Mouse (Mus musculus) embryonic facial prominence, embryonic 12.5 days (tissue): ENCODE measurements around the gene Dlgap3. TPM values are rescaled to one million over a fixed set of nuclear protein-coding genes. Genes with fewer than 3 reads are reported as not detected.

Source experiments
- ATAC-seq: fragments of 200-750 bp; cut with Nextera tagmentation; 2 replicates; pipeline ENCODE4 v1.8.0; 2017; ENCODE audit not compliant: insufficient number of reproducible peaks, insufficient read depth, low FRiP score, low TSS enrichment
- H3K27ac ChIP-seq: fragments of 300-500 bp; sonication (generic); 2 replicates; pipeline ENCODE4 v1.5.1; 2016; ENCODE audit warnings: mild to moderate bottlenecking
- H3K27me3 ChIP-seq: fragments of 300-500 bp; sonication (generic); 2 replicates; pipeline ENCODE4 v1.6.1; 2016; ENCODE audit warnings: mild to moderate bottlenecking, moderate library complexity
- H3K36me3 ChIP-seq: fragments of 300-500 bp; sonication (generic); 2 replicates; pipeline ENCODE4 v1.6.1; 2016; ENCODE audit warnings: mild to moderate bottlenecking
- H3K4me1 ChIP-seq: fragments of 300-500 bp; sonication (generic); 2 replicates; pipeline ENCODE4 v1.6.1; 2016
- H3K4me2 ChIP-seq: fragments of 300-500 bp; sonication (generic); replicated peaks from 2 replicates; pipeline ENCODE4 v1.6.1; 2016; ENCODE audit warnings: mild to moderate bottlenecking, moderate library complexity
- H3K4me3 ChIP-seq: fragments of 300-500 bp; sonication (generic); 2 replicates; pipeline ENCODE4 v1.5.1; 2016; ENCODE audit warnings: mild to moderate bottlenecking
- H3K9ac ChIP-seq: fragments of 300-500 bp; sonication (generic); 2 replicates; pipeline ENCODE4 v1.6.1; 2016; ENCODE audit warnings: mild to moderate bottlenecking, moderate library complexity
- H3K9me3 ChIP-seq: fragments of 300-500 bp; sonication (generic); 2 replicates; pipeline ENCODE4 v1.6.1; 2016; ENCODE audit warnings: mild to moderate bottlenecking, moderate library complexity
- WGBS: fragments of 180-500 bp; shearing (Covaris S2); methylation state at CpG from one replicate; pipeline ENCODE4 v1.1.7; 2016; 5-methylcytosine and 5-hydroxymethylcytosine counted together
- polyA plus RNA-seq: library from polyadenylated mRNA; unstranded; fragments of >200 nt; fragmentation: Nextera tagmentation; extraction: Ambion mirVana; gene quantifications from 2 replicates; pipeline ENCODE4 v1.2.1, GENCODE M21; 2016

The Dlgap3 gene
- polyA plus RNA-seq, 1 experiment from 2014 or later: 1.3 TPM

DNA sequence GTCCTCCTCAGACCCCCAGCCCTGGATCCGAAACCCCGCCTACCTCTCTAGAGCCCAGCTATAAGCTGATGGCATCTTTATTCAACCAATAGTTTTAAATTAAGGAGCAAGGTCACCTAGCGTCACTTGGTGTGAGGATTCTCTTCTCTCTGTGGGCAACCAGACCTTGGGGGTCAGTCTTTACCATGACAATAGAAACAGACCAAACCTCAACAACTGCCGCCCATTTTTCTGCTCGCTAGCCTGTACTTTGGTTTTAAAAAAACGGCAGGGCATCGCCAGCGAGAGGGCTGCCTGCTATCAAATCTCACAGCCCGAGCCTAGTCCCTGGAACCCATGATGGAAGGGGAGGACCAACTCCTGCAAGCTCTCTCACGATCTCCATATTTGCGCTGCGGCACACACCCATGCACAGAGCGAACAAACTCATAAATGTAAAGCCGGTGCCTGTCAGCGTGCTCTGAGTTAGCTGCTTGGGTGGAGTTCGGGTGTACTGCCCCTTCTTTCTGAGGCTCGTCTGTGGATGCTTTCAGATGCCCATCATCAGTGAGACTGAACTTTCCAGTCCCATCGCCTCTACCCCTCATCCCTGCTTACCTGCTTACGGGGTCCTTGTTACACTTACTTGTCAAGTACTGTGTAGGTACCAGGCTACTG lies 55.6 kb downstream of the Dlgap3 start:
- peaks cover 2% of the 10 kb centered on the region; the same call in 1 of the 2 replicates for H3K4me1 ChIP-seq
- H3K27me3 ChIP-seq: peaks cover 61% of the 10 kb centered on the region
- no peaks in the 10 kb centered on the region for H3K36me3 ChIP-seq
- peak overlapping the region; percentile 15 for H3K4me2 ChIP-seq
- H3K27ac ChIP-seq: no peak overlapping the region
- H3K9ac ChIP-seq: no peak overlapping the region
- no peaks in the 10 kb centered on the region for H3K9me3 ChIP-seq
- no peak for ATAC-seq
- 14% methylated on average over 19 of the region's 19 CpGs for WGBS
- 0 out of 2 replicates have a peak overlapping the region, but pooled peaks have one; percentile 2 for H3K4me3 ChIP-seq

GRCm38 (mm10) chr4:127226067-127226466 lies 57.1 kb downstream of the Dlgap3 start:
- Histone ChIP-seq H3K9me3 (no peaks in the 10 kb centered on the region), H3K36me3 (no peaks in the 10 kb centered on the region), H3K4me1 (peaks cover 2% of the 10 kb centered on the region; the same call in 1 of the 2 replicates), H3K4me2 (no peak overlapping the region), H3K27me3 (peaks cover 61% of the 10 kb centered on the region), H3K27ac (no peak overlapping the region), H3K9ac (no peak overlapping the region), H3K4me3 (no peak overlapping the region)
- 32% methylated on average over 4 of the region's 4 CpGs for WGBS
- no peak for ATAC-seq

DNA sequence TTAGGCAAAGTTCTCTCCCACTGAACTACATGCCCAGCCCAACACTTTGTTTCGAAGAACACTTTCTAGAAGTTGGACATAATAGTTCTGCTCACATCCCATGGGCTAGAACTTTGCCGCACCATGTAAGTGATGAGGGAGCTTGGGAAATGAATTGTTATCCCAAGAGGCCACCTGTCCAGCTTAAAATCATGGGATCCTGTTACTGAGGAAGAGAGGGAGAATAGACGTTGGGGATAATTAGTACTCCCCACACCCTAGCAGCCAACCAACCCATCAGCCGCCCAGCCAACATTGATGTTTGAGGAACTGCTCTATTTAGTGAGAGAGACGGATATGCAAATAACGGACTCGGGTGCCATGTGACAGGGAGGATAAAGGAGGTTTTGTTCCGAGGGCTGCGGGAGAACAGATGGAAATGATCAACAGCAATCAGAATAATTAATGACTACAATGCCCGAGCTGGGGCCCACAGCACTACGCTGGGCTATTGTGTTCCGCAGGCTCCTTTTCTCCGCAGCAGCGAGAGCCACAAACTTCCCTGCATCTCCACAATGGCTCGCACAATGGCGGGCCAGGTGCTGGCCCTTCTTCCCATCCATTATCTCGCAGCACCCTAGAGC lies 58.2 kb downstream of the Dlgap3 start:
- ATAC-seq: no peak
- 0 out of 2 replicates have a peak overlapping the region, but pooled peaks have one; percentile 9 for H3K4me2 ChIP-seq
- no peaks in the 10 kb centered on the region for H3K36me3 ChIP-seq
- H3K4me1 ChIP-seq: peaks cover 2% of the 10 kb centered on the region; the same call in 1 of the 2 replicates
- no peak overlapping the region for H3K9ac ChIP-seq
- no peaks in the 10 kb centered on the region for H3K9me3 ChIP-seq
- WGBS: 16% methylated on average over 17 of the region's 17 CpGs
- no peak overlapping the region for H3K4me3 ChIP-seq
- no peak overlapping the region for H3K27ac ChIP-seq
- peaks cover 59% of the 10 kb centered on the region for H3K27me3 ChIP-seq

- Histone ChIP-seq H3K27me3 (peaks cover 28% of the 10 kb centered on the region), H3K36me3 (no peaks in the 10 kb centered on the region), H3K4me1 (peaks cover 7% of the 10 kb centered on the region), H3K9ac (no peak overlapping the region), H3K9me3 (no peaks in the 10 kb centered on the region), H3K27ac (no peak overlapping the region), H3K4me2 (no peak overlapping the region), H3K4me3 (no peak overlapping the region)
- WGBS: 34% methylated on average over 6 of the region's 6 CpGs
- no peak for ATAC-seq
Observed at GRCm38 (mm10) chr4:127232028-127232427, 63.0 kb downstream of the Dlgap3 start.

- Histone ChIP-seq H3K9me3 (no peaks in the 10 kb centered on the region), H3K36me3 (no peaks in the 10 kb centered on the region), H3K27ac (no peak overlapping the region), H3K4me2 (no peak overlapping the region), H3K4me1 (peaks cover 7% of the 10 kb centered on the region), H3K9ac (no peak overlapping the region), H3K27me3 (peaks cover 29% of the 10 kb centered on the region), H3K4me3 (no peak overlapping the region)
- no peak for ATAC-seq
- WGBS: 71% methylated on average over 5 of the region's 5 CpGs
Observed at GRCm38 (mm10) chr4:127232551-127232950, 63.5 kb downstream of the Dlgap3 start.

DNA sequence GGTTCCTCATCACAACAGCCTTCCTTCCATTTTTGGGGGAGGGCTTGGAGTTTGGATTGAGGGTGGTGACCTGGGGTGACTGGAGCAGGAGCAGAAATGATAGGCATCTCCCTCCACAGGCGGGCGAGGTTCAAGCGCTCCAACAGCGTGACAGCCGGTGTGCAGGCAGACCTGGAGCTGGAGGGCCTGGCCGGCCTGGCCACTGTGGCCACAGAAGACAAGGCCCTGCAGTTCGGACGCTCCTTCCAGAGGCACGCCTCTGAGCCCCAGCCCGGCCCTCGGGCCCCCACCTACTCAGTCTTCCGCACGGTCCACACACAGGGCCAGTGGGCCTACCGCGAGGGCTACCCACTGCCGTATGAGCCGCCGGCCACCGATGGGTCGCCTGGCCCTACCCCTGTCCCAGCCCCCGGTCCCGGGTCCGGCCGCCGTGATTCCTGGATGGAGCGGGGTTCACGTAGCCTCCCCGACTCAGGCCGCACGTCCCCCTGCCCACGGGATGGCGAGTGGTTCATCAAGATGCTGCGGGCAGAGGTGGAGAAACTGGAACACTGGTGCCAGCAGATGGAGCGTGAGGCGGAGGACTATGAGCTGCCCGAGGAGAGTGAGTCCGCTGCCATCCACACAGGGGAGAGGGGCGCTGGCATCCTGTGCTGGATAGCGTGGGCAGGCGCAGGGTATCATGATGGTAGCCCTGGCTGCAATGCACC lies 64.6 kb downstream of the Dlgap3 start:
- Histone ChIP-seq H3K36me3 (no peaks in the 10 kb centered on the region), H3K27ac (no peak overlapping the region), H3K4me2 (no peak overlapping the region), H3K4me1 (peaks cover 7% of the 10 kb centered on the region), H3K9ac (no peak overlapping the region), H3K4me3 (no peak overlapping the region), H3K9me3 (no peaks in the 10 kb centered on the region), H3K27me3 (peaks cover 26% of the 10 kb centered on the region)
- WGBS: 88% methylated on average over 35 of the region's 40 CpGs
- no peak for ATAC-seq

- H3K4me1 ChIP-seq: peaks cover 7% of the 10 kb centered on the region
- no peaks in the 10 kb centered on the region for H3K36me3 ChIP-seq
- peaks cover 22% of the 10 kb centered on the region for H3K27me3 ChIP-seq
- peak; percentile 49; the same call in 1 of the 2 replicates for ATAC-seq
- H3K27ac ChIP-seq: no peak overlapping the region
- WGBS: under 1% methylated on average over 67 of the region's 67 CpGs
- H3K9me3 ChIP-seq: no peaks in the 10 kb centered on the region
- peak overlapping the region; percentile 54 for H3K4me3 ChIP-seq
- peak overlapping the region; percentile 98 for H3K4me2 ChIP-seq
- H3K9ac ChIP-seq: peak overlapping the region; percentile 59
Observed at GRCm38 (mm10) chr4:127235742-127236487, 66.9 kb downstream of the Dlgap3 start.

GRCm38 (mm10) chr4:127236631-127237030 lies 67.6 kb downstream of the Dlgap3 start:
- peaks cover 24% of the 10 kb centered on the region for H3K27me3 ChIP-seq
- 0 out of 2 replicates have a peak, but pooled peaks have one; percentile 37 for ATAC-seq

GRCm38 (mm10) chr4:127237271-127237670 lies 68.3 kb downstream of the Dlgap3 start:
- Histone ChIP-seq H3K36me3 (no peaks in the 10 kb centered on the region), H3K9me3 (no peaks in the 10 kb centered on the region), H3K4me1 (peaks cover 7% of the 10 kb centered on the region), H3K4me2 (no peak overlapping the region; the same call in 1 of the 2 replicates), H3K27ac (no peak overlapping the region), H3K27me3 (peaks cover 24% of the 10 kb centered on the region), H3K9ac (no peak overlapping the region), H3K4me3 (no peak overlapping the region)
- ATAC-seq: no peak
- 58% methylated on average over 10 of the region's 10 CpGs for WGBS

More at GRCm38 (mm10) chr4:127236631-127237030, 67.6 kb downstream of the Dlgap3 start:
- H3K36me3 ChIP-seq: no peaks in the 10 kb centered on the region
- no peak overlapping the region for H3K27ac ChIP-seq
- no peaks in the 10 kb centered on the region for H3K9me3 ChIP-seq
- H3K4me1 ChIP-seq: peaks cover 7% of the 10 kb centered on the region
- H3K4me2 ChIP-seq: peak overlapping the region; percentile 98
- 2% methylated on average over 14 of the region's 14 CpGs for WGBS
- peak overlapping the region; percentile 54 for H3K4me3 ChIP-seq
- peak overlapping the region; percentile 59 for H3K9ac ChIP-seq

- 0 out of 2 replicates have a peak, but pooled peaks cover 4% of the 10 kb centered on the region for H3K27me3 ChIP-seq
- H3K4me1 ChIP-seq: peaks cover 7% of the 10 kb centered on the region
- no peaks in the 10 kb centered on the region for H3K9me3 ChIP-seq
- WGBS: 63% methylated on average over 6 of the region's 6 CpGs
- no peak for ATAC-seq
- no peak overlapping the region for H3K4me2 ChIP-seq
- no peak overlapping the region for H3K9ac ChIP-seq
- no peak overlapping the region for H3K27ac ChIP-seq
- peaks cover 12% of the 10 kb centered on the region for H3K36me3 ChIP-seq
- H3K4me3 ChIP-seq: no peak overlapping the region
Observed at GRCm38 (mm10) chr4:127242696-127243095, 73.7 kb downstream of the Dlgap3 start.

DNA sequence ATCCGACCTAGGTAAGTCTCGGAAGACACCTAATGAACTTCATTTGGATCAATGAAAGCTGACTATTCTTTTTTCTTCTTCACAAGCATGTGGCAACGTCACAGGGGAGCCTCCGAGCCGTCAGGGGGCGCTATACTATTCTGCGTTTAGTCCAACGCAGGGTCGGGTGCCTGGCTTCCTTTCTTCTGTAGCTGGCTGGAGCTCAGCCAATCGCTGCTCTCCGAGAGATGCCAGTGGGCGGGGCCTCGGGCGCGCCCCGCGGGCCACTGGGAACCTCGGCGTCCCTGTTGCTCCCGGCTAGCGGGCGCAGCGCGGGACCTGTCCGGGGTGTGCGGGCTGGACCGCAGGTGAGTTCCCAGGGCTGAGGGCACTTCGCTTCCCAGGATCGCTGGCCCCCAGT lies 74.5 kb downstream of the Dlgap3 start, which contains the start of gene Smim12:
Gene Smim12, plus strand, starts transcription at position 233 of the 400 bp plus-strand sequence.
- no peak within 1 kb of the TSS for H3K27ac ChIP-seq
- H3K4me3 ChIP-seq: peak within 1 kb of the TSS; percentile 95
- H3K4me2 ChIP-seq: peak within 1 kb of the TSS; percentile 82
- H3K36me3 ChIP-seq: peaks cover 18% of the 10 kb centered on the region
- H3K9me3 ChIP-seq: no peaks in the 10 kb centered on the region
- ATAC-seq: peak; percentile 88
- peaks cover 7% of the 10 kb centered on the region for H3K4me1 ChIP-seq
- H3K9ac ChIP-seq: peak within 1 kb of the TSS; percentile 97
- WGBS: under 1% methylated on average over 29 of the region's 29 CpGs
- 0 out of 2 replicates have a peak, but pooled peaks cover 4% of the 10 kb centered on the region for H3K27me3 ChIP-seq
